Mouse (Mus musculus): ENCODE results near the gene Slc6a16.

GRCm38 (mm10) chr7:45277136-45277760 is 36.4 kb downstream of the Slc6a16 start, which contains the start of gene Slc6a21:
- TF ChIP-seq CTCF (IDR thresholded peaks at IDR 0.05; ENCODE audit: low read depth, low read length) (peak; percentile 88), POLR2A (IDR thresholded peaks at IDR 0.05; ENCODE audit: extremely low read depth, insufficient read depth, low read length) (no peak)

Data from liver, adult 2 months (tissue).